Mouse (Mus musculus): ENCODE measurements around the gene Rps6ka3.

GRCm38 (mm10) chrX:159391239-159391638 lies 181.1 kb downstream of the Rps6ka3 start:
- TF ChIP-seq CTCF (IDR thresholded peaks at IDR 0.05; ENCODE audit: extremely low read depth, insufficient read depth, low read length) (no peak), POLR2A (IDR thresholded peaks at IDR 0.05; ENCODE audit: extremely low read depth, insufficient read depth, low read length) (no peak)

All from cortical plate, adult 2 months (tissue).